Mouse (Mus musculus): ENCODE measurements around the gene Fbxw27.
"Not testable (repeated sequence)": the region's sequence is repeated elsewhere in the genome, so short reads cannot be mapped to it uniquely, and the experiment has no call there.

Gene Fbxw27

DNA sequence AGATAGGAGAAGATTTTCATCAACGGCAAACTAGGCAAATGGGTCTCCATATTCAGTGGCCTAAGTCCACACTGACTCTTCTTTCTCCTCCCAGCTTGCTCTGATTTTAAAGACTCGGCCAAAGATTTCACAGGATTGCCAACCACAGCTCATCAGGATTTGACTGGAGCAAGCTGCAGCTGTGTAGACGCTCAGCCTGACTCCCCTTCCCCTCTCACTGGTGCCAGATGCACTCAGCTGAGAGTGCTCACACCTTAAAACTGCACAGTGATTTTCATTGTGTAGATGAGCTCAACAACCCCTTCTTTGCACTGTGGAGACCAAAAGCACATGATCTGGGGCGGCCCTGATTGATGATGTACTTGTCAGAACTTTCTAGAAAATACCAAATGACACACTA, at the start of gene Fbxw27:
Gene Fbxw27, minus strand, starts transcription at position 101 of the 400 bp plus-strand sequence.
- DNase-seq: peak; percentile 33

DNA sequence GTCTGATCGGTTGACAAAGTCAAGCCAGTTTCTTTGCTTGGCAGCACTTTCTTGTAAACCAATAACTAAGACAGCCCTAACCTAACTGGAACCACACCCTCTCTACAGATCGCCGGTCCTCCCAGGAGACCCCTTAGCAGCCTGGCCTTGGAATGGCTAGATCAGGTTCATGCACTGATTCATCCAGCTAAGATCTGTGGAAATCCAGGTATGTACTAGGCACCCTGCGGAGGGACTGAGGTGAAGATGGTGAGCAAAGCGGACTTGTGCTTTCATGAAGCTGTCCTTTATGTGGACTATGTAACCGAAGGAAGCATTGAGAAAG, 42.6 kb upstream of the Fbxw27 start:
- DNase-seq: no peak

DNA sequence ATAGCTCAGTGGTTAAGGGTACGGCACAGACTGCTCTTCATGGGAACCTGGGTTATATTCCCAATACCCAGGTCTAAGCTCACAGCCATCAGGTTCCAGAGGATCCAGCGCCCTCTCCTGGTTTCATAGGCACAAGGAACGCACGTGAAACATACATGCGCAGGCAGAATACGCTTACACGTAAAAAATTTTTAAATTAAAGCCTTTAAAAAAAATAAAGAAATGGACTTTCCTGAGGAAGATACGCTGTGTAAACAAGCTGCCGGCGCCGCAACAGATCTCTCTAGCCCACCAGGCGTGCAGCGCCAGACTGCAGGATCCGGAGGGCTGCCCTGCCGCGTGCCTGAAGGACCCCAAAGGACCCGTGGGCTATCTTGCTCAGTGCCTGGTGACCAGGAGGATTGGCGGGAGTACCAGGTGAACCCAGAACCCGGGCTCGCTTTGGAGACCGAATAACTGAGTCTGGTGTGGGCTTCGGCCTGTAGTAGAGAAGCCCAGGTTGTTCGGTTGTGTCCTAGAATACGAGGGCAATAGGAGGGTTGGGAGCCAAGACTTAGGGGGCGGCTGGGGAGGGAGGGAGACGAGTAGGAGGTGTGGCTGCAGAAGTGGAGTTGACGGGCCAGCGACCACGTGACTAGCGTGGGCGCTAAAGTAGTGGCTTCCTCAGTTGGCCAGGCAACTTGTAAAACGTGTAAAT, 42.1 kb upstream of the Fbxw27 start, which contains the start of gene Nme6:
Gene Nme6, plus strand, starts transcription at position 359 of the 697 bp plus-strand sequence.
- peak; percentile 98 for DNase-seq

DNA sequence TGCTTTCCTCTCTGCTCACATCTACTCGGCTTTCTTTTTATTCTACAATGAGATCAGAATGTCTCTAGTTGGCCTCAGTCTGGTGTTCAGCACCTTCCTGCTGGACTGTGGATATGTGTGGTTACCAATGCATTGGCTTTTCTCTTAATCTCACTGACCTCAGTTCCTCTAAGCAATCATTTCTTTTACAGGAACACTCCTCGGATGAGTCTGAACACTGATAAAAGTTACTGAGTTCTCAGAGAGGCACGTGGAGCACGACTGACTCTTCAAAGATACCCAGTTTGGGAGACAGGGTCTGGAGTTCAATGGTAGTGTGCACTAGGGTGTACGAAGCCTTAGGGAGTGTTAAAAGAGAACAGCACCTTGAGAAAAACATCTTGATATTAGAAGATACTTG, 35.7 kb upstream of the Fbxw27 start:
- no peak for DNase-seq

DNA sequence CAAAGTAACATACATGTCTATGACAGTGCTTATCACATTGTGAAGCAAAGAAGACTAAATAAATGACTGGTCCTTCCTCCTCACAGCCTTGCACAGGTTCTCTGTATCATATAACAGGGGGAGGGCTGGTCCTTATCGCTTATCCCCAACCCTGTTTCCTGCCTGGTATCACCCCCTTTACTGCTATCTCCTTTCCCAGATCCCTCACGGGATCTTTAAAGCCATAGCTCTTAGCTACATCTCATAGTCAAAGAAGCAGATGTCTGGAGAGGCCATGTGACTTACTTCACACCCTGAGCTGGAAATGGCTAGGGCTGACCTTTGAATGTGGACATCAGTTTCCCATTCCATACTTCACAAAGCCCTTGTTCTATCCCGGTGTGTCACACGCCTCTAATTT, 35.3 kb upstream of the Fbxw27 start:
- no peak for DNase-seq

DNA sequence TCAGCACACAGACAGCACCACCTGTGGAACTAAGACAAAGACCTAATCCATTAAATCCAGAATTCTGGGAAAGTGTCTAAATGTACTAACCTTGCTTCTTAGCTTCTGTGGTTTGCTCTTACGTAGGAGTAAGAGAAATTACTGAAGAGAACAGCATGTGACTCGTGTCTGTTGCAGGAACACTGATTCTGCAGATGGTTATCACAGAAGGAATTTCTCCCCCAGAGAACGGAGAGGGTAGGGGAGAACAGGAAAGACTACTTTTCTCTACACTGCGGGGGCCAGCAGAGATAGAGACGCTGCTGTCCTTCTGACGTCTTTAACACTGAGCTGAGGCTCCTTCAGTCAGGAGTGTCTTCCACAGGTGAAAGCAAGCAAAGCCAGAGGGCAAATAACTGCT, 25.9 kb upstream of the Fbxw27 start:
- DNase-seq: no peak

DNA sequence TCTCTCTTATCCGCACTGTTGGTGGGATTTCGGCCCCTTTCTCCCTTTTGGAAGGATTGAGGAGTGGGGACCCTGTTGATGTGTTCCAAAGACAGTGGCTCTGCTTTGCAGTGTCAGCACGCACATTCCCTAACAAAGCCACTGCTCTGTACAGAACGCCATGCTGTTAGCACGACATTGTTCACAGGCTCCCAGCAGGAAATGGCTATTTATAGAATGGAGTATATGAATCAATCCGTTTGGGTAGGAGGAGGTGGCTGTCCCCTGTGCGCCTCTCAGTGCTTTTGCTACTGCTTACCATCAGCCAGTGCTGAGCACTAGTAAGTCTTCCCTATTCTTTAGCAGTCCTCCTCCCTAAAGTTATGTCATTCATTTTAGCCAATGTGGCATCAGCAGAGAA, 23.0 kb upstream of the Fbxw27 start:
- DNase-seq: no peak

DNA sequence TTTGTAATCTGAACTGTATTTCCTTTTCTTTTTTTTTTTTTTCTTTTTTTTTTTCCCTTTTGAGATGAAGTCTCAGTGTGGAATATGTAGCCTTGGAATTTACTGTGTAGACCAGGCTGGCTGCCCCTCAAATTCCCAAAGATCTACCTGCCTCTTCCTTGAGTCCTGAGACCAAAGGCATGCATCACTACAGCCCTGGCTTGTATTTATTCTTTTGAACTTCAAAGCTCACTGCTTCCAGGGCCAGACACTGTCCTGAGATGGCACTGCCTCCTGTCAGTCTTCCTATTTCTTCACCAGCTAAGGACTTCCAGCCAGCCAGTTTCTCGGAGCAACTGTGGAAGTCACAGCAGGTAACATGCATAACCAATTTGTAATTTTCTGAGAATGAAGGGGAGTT, 21.5 kb upstream of the Fbxw27 start, which contains the start of gene Spink8:
Gene Spink8, plus strand, starts transcription at position 301 of the 400 bp plus-strand sequence.
- no peak for DNase-seq

DNA sequence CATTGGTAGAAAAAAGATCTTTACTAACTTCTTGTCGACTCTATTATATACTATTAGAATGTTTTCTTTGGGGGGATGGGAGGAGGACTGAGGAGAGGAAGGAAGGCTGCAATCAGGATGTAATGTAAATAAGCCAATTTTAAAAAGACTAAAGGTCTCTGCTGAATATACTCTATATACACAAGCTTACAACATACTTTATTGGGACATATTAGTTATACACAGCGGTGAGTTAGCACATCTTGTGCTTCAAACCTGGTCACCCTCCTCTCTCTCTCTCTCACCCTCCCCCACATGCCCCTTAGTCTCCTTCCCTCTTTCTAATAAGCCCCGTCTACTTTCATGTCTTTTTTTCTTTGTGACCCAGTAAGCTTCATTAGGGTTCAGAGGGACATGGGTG, 17.4 kb upstream of the Fbxw27 start:
- DNase-seq: no peak

DNA sequence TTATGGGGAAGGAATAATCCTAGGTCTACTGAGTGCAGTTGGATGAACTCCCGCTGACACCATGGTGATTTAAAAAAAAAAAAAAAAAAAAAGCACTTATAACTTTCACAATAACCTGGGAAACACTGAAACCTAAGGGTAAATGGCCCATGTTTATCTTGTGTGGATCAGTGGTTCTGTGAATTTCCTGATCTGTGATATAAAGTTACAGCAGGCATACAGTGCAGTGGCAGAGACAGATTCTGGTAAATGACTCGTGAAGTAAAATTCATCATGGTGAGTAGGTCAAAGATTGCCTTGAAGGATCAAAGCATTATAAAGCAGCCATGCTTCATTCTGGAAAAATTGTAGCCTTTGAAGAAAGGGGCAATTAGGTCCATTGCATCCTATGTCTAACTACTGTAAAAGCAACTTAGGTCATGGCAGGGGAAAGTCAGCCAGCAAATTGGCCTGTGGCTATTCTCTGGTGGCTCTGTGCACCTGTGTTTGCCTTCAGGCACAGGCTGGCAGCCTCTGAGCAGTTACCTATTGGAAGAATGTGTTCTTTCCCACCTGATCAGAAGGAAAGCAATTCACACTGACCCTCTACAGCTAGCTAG, 16.3 kb upstream of the Fbxw27 start:
- no peak for DNase-seq

DNA sequence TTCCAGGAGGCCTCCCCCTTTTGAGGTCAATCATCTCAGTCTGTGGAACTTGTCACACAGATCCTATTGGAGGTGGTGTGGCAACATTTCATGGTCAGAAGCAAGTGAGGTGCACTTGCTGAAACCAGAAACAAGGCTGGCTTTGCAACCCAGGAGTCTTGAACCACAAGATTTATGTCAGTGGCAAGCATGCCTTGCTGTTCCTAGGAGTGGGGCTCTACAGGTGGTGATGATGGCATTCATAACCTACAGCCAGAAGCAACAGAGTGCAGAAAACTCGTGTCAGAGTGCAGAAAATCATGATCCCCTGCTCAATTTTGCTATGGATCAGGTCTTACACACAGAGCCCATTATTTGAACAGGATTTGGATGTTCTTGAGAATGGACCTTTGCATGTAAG, 15.8 kb upstream of the Fbxw27 start:
- no peak for DNase-seq

DNA sequence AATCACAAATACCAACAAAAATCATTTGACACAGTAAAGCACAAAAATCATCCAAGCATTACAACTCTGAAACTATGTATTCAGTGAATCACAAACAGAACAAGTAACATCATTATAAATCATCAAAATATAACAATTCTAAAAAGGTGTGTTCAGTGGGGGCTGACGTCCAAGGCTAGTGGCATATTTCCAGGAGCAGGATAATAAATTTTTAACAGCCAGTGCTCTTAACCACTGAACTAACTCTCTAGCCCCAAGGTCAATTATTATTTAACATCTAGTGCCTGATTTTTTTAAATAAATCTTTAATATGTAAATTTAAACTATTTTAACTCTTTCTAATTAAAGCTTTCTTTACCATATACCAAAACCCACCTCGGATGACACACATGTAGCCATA, 15.1 kb upstream of the Fbxw27 start:
- DNase-seq: not testable (repeated sequence)

DNA sequence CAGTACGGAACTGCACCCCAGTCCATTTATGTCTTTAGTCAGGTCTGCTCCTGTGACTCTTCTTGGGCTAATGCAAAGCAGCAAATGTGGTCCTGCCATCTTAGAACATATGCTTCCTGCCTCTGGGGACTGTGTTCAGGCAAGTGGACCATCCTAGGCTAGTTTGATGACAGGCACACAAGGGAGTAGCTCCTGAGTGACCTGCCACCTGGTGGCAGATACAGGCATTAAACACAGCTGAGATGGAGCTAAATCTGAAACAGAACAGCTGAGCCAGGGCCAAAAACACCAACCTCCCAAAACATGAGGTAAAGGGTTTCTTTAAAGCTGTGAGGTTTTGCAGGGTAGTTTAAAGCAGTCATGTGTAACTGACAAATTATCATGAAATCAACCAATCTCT, 7.6 kb upstream of the Fbxw27 start:
- no peak for DNase-seq

DNA sequence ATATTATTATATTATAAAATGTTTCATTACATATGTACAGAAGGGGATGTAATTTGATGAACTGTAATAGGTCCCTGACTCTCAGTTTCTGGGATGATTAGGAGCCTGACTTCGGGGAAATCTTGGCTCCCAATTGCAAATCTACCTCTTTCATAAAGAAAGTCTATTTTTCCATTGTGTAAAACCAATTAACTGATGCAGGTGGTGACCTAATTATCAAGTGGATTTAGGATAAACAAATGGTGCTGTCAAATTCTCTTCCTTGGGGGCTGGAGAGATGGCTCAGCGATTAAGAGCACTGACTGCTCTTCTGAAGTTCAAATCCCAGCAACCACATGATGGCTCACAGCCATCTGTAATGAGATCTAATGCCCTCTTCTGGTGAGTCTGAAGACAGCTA, 5.3 kb upstream of the Fbxw27 start:
- peak; percentile 61 for DNase-seq

DNA sequence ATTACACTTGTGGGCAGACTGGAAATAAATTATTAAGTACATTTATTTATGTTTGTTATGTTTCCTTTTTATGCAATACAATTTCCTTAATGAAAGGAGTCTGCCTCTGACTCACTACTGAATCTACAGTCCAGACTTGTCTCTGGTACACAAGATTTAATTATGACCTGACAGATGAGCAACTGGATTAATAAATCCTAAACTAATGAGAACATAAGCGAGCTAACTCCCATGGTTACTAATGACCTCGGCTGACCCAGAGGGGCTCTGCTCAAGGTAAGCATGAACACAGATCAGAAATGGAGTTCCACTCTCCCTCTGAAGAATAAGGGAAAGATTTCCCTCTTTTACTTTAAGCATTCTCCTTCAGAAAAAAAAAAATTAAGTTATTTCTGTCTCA, 4.8 kb upstream of the Fbxw27 start:
- peak; percentile 16 for DNase-seq

DNA sequence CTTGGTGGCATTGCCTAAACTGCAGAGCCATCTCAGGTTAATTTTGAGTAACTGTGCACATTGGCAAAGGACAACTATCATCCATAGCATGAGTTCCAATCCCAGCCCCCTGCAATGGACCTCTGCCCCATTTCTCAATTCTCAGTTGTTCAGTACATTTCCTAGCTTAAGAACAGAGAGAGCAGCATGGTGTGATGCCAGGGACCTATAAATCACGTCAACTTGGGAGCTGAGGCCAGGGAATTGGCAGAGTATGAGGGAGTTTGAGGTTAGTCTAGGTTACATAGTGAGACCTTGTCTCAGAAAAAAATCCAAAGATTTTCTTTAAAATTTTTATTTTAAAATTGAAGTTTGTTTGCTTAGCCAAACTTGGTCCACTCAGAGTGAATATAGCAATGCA, 23.6 kb downstream of the Fbxw27 start:
- DNase-seq: not testable (repeated sequence)

DNA sequence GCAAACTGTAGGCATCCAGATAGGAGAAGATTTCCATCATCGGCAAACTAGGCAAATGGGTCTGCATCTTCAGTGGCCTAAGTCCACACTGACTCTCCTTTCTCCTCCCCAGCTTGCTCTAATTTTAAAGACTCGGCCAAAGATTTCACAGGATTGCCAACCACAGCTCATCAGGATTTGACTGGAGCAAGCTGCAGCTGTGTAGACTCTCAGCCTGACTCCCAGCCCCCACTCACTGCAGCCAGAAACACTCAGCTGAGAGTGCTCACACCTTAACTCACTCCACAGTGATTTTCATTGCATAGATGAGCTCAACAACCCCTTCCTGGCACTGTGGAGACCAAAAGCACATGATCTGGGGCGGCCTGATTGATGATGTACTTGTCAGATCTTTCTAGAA, 44.5 kb downstream of the Fbxw27 start, which contains the start of gene Fbxw26:
Gene Fbxw26, minus strand, starts transcription at position 101 of the 400 bp plus-strand sequence.
- DNase-seq: peak; percentile 58
